Mouse (Mus musculus): ENCODE results near the gene Ccp110. TPM values are rescaled to one million over a fixed set of nuclear protein-coding genes. Genes with fewer than 3 reads are reported as not detected.
A peak's percentile ranks its signal among the peaks of the same experiment; 100 is the strongest.

Ccp110 gene
- polyA plus RNA-seq, 1 experiment: 3.8 TPM

GRCm38 (mm10) chr7:118728846-118729587, 16.7 kb downstream of the Ccp110 start:
- Histone ChIP-seq H3K27me3 (ENCODE audit: control insufficient read depth, insufficient read depth, insufficient read length) (no peaks in the 10 kb centered on the region), H3K79me2 (ENCODE audit: control insufficient read depth, insufficient read depth) (no peaks in the 10 kb centered on the region), H3K79me3 (ENCODE audit: low read depth) (no peaks in the 10 kb centered on the region), H3K36me3 (ENCODE audit: control insufficient read depth, insufficient read depth) (peaks cover 32% of the 10 kb centered on the region), H3ac (ENCODE audit: control insufficient read depth, insufficient read length, low read depth) (no peak overlapping the region), H3K4me3 (ENCODE audit: insufficient read depth, poor library complexity, severe bottlenecking) (no peak overlapping the region)
- TF ChIP-seq MYOD1 (IDR thresholded peaks at IDR 0.05; ENCODE audit: control insufficient read depth, insufficient read length, low read depth) (no peak), USF1 (IDR thresholded peaks at IDR 0.05; ENCODE audit: low read depth) (no peak), CTCF (IDR thresholded peaks at IDR 0.05; ENCODE audit: control insufficient read depth, insufficient read depth, insufficient read length) (no peak), FOSL1 (IDR thresholded peaks at IDR 0.05; ENCODE audit: insufficient read depth, low read length, poor library complexity, severe bottlenecking) (no peak), MYOG (IDR thresholded peaks at IDR 0.05; ENCODE audit: control insufficient read depth, extremely low read depth, insufficient read length) (no peak), MAX (IDR thresholded peaks at IDR 0.05) (no peak), CEBPB (IDR thresholded peaks at IDR 0.05; ENCODE audit: low read depth) (no peak)

- Histone ChIP-seq H3K27me3 (ENCODE audit: control insufficient read depth, insufficient read depth, insufficient read length) (no peaks in the 10 kb centered on the region), H3K4me3 (ENCODE audit: insufficient read depth, poor library complexity, severe bottlenecking) (no peak overlapping the region), H3K79me3 (ENCODE audit: low read depth) (no peaks in the 10 kb centered on the region), H3ac (ENCODE audit: control insufficient read depth, insufficient read length, low read depth) (no peak overlapping the region), H3K36me3 (ENCODE audit: control insufficient read depth, insufficient read depth) (peaks cover 35% of the 10 kb centered on the region), H3K79me2 (ENCODE audit: control insufficient read depth, insufficient read depth) (no peaks in the 10 kb centered on the region)
- TF ChIP-seq FOSL1 (IDR thresholded peaks at IDR 0.05; ENCODE audit: insufficient read depth, low read length, poor library complexity, severe bottlenecking) (no peak), MYOG (IDR thresholded peaks at IDR 0.05; ENCODE audit: control insufficient read depth, extremely low read depth, insufficient read length) (no peak), MYOD1 (IDR thresholded peaks at IDR 0.05; ENCODE audit: control insufficient read depth, insufficient read length, low read depth) (no peak), CEBPB (IDR thresholded peaks at IDR 0.05; ENCODE audit: low read depth) (no peak)
These were observed 19.4 kb downstream of the Ccp110 start for GRCm38 (mm10) chr7:118731781-118732180.

DNA sequence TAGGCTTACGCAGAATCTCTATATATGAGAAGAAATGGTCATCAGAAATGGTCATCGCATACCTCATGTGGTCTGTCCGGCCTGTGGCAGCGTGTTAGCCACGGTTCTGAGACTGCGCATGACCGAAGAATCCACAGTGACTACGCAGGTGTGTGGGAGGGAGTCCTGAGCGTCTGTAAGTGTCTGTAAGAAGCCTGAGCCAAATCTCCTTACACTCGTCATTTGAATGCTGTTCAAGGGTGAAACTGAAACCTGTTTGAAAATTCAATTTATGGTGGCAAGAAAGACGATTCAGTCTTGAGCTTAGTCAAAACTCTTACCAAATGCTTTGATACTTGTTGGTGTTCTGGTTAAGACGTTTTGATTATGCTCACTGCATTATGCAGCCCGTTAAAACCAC, 20.9 kb downstream of the Ccp110 start:
- no peaks in the 10 kb centered on the region for H3K79me3 ChIP-seq (ENCODE audit: low read depth)
- H3K79me2 ChIP-seq (ENCODE audit: control insufficient read depth, insufficient read depth): no peaks in the 10 kb centered on the region
- TF ChIP-seq MAX (IDR thresholded peaks at IDR 0.05): no peak
- TF ChIP-seq CEBPB (IDR thresholded peaks at IDR 0.05; ENCODE audit: low read depth): no peak
- no peak for TF ChIP-seq MYOG (IDR thresholded peaks at IDR 0.05; ENCODE audit: control insufficient read depth, extremely low read depth, insufficient read length)
- H3ac ChIP-seq (ENCODE audit: control insufficient read depth, insufficient read length, low read depth): no peak overlapping the region
- H3K4me3 ChIP-seq (ENCODE audit: insufficient read depth, poor library complexity, severe bottlenecking): no peak overlapping the region
- H3K27me3 ChIP-seq (ENCODE audit: control insufficient read depth, insufficient read depth, insufficient read length): no peaks in the 10 kb centered on the region
- H3K36me3 ChIP-seq (ENCODE audit: control insufficient read depth, insufficient read depth): peaks cover 36% of the 10 kb centered on the region

DNA sequence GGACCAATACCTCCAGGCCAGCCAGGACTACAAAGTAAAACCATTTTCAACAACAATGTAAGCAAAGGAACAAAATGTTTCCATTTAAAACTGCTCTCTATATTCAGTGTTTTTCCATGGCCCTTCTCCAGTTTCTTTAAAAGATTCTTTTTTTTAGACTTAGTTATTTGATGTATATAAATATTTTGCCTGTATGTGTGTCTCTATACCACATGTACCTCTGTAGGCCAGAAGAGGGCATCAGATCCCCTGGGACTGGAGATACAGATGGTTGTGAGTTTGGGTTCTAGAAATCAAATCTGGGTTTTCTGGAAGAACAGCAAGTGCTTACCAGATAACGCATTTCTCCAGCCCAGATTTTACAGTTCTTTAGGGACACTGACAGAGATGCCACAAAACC, 26.4 kb downstream of the Ccp110 start:
- Histone ChIP-seq H3ac (ENCODE audit: control insufficient read depth, insufficient read length, low read depth) (no peak overlapping the region), H3K4me3 (ENCODE audit: insufficient read depth, poor library complexity, severe bottlenecking) (no peak overlapping the region), H3K27me3 (ENCODE audit: control insufficient read depth, insufficient read depth, insufficient read length) (no peaks in the 10 kb centered on the region), H3K79me3 (ENCODE audit: low read depth) (no peaks in the 10 kb centered on the region), H3K79me2 (ENCODE audit: control insufficient read depth, insufficient read depth) (peaks cover 11% of the 10 kb centered on the region), H3K36me3 (ENCODE audit: control insufficient read depth, insufficient read depth) (peaks cover 9% of the 10 kb centered on the region)
- TF ChIP-seq USF1 (IDR thresholded peaks at IDR 0.05; ENCODE audit: low read depth) (no peak), MYOG (IDR thresholded peaks at IDR 0.05; ENCODE audit: control insufficient read depth, extremely low read depth, insufficient read length) (no peak), CEBPB (IDR thresholded peaks at IDR 0.05; ENCODE audit: low read depth) (no peak), MAX (IDR thresholded peaks at IDR 0.05) (no peak), MYOD1 (IDR thresholded peaks at IDR 0.05; ENCODE audit: control insufficient read depth, insufficient read length, low read depth) (no peak), CTCF (IDR thresholded peaks at IDR 0.05; ENCODE audit: control insufficient read depth, insufficient read depth, insufficient read length) (no peak), FOSL1 (IDR thresholded peaks at IDR 0.05; ENCODE audit: insufficient read depth, low read length, poor library complexity, severe bottlenecking) (no peak)

DNA sequence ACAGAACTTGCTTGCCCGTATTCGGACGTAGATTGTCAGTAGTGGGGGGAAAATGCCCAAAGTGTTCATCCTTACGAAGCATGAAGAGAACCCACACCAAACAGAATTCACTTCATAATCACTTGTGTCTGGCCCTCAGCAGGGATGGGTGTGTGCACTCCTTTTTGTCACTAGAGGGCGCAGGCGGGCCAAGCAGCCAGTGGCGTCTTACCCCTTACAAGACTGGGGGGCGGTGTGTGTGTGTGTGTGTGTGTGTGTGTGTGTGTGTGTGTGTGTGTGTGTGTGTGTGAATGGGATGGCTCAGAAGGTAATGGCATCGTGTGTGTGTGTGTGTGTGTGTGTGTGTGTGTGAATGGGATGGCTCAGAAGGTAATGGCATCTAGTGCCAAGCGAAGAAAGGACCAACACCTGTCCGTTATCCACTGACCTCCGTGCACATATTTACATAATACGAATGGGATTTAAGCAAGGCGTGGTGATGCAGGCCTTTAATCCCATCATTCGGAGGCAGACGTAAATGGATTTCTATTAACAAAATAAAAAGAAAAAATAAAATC, 27.7 kb downstream of the Ccp110 start, which contains the start of gene Vps35l:
Gene Vps35l (plus strand): TSS at position 252 of the 557 bp plus-strand sequence.
- H3K36me3 ChIP-seq (ENCODE audit: control insufficient read depth, insufficient read depth): peaks cover 6% of the 10 kb centered on the region
- TF ChIP-seq CTCF (IDR thresholded peaks at IDR 0.05; ENCODE audit: control insufficient read depth, insufficient read depth, insufficient read length) (peak; percentile 22), CEBPB (IDR thresholded peaks at IDR 0.05; ENCODE audit: low read depth) (no peak)
- H3K27me3 ChIP-seq (ENCODE audit: control insufficient read depth, insufficient read depth, insufficient read length): no peaks in the 10 kb centered on the region
- peaks cover 11% of the 10 kb centered on the region for H3K79me2 ChIP-seq (ENCODE audit: control insufficient read depth, insufficient read depth)
- peak within 1 kb of the TSS; percentile 45 for H3K4me3 ChIP-seq (ENCODE audit: insufficient read depth, poor library complexity, severe bottlenecking)
- H3K79me3 ChIP-seq (ENCODE audit: low read depth): no peaks in the 10 kb centered on the region
- peak within 1 kb of the TSS; percentile 82 for H3ac ChIP-seq (ENCODE audit: control insufficient read depth, insufficient read length, low read depth)

All from C2C12 (cell line).